Mouse (Mus musculus) liver, embryonic 11.5 days (tissue): ENCODE data around the gene Cbln3. TPM values are rescaled to one million over a fixed set of nuclear protein-coding genes. Genes with fewer than 3 reads are reported as not detected.

Experiments
- polyA plus RNA-seq: library from polyadenylated mRNA; unstranded; fragments of >200 nt; fragmentation: Nextera tagmentation; extraction: Ambion mirVana; gene quantifications from 2 replicates; pipeline ENCODE4 v1.2.1, GENCODE M21; 2014

The Cbln3 gene
- polyA plus RNA-seq, 1 experiment from 2014 or later = 0.47 TPM

Other genes with a start within 250 kb of the Cbln3 start
- 90.1 and 92.1 TPM in 2 replicates for gene Ipo4, start 248.4 kb downstream of the Cbln3 start, polyA plus RNA-seq
- 2.7 and 2.8 TPM in 2 replicates for gene Gm49378, start 246.5 kb downstream of the Cbln3 start, polyA plus RNA-seq
- 79.8 and 83.8 TPM in 2 replicates for gene Tm9sf1, start 240.6 kb downstream of the Cbln3 start, polyA plus RNA-seq
- gene Tssk4, start 234.2 kb downstream of the Cbln3 start, polyA plus RNA-seq = 0.47 and 0.49 TPM in 2 replicates
- gene Mdp1, start 223.9 kb downstream of the Cbln3 start, polyA plus RNA-seq = 40.2 and 43.8 TPM in 2 replicates
- gene Gmpr2, start 212.5 kb downstream of the Cbln3 start, polyA plus RNA-seq = 54.9 and 58.0 TPM in 2 replicates
- gene Nedd8, start 212.3 kb downstream of the Cbln3 start, polyA plus RNA-seq = 489 and 507 TPM in 2 replicates
- 42.3 and 44.9 TPM in 2 replicates for gene Tinf2, start 202.6 kb downstream of the Cbln3 start, polyA plus RNA-seq
- gene Tgm1, start 170.5 kb downstream of the Cbln3 start, polyA plus RNA-seq = 3.0 and 3.3 TPM in 2 replicates
- gene Rabggta, start 162.1 kb downstream of the Cbln3 start, polyA plus RNA-seq = 22.8 and 24.0 TPM in 2 replicates
- 48.8 and 53.9 TPM in 2 replicates for gene Dhrs1, start 138.7 kb downstream of the Cbln3 start, polyA plus RNA-seq
- gene Nop9, start 138.7 kb downstream of the Cbln3 start, polyA plus RNA-seq = 70.6 and 76.1 TPM in 2 replicates
- 8.9 and 9.1 TPM in 2 replicates for gene Cideb, start 125.9 kb downstream of the Cbln3 start, polyA plus RNA-seq
- gene Ltb4r2, start 123.0 kb downstream of the Cbln3 start, polyA plus RNA-seq = 1.5 and 1.8 TPM in 2 replicates
- gene Ltb4r1, start 118.4 kb downstream of the Cbln3 start, polyA plus RNA-seq = 1.6 and 1.9 TPM in 2 replicates
- 3.9 and 4.8 TPM in 2 replicates for gene Adcy4, start 100.3 kb downstream of the Cbln3 start, polyA plus RNA-seq
- gene Ripk3, start 95.5 kb downstream of the Cbln3 start, polyA plus RNA-seq = 51.6 and 52.1 TPM in 2 replicates
- 15.1 and 15.3 TPM in 2 replicates for gene Nfatc4, start 61.2 kb downstream of the Cbln3 start, polyA plus RNA-seq
- gene Nynrin, start 30.4 kb downstream of the Cbln3 start, polyA plus RNA-seq = 12.0 and 12.2 TPM in 2 replicates
- 12.6 and 14.6 TPM in 2 replicates for gene Khnyn, start 555 bp upstream of the Cbln3 start, polyA plus RNA-seq
- 24.3 and 30.5 TPM in 2 replicates for gene Sdr39u1, start 15.9 kb upstream of the Cbln3 start, polyA plus RNA-seq
- gene Cma1, start 60.3 kb upstream of the Cbln3 start, polyA plus RNA-seq = not detected in 2 replicates
- gene Cma2, start 66.6 kb upstream of the Cbln3 start, polyA plus RNA-seq = not detected in 2 replicates
- gene Mcpt1, start 133.6 kb upstream of the Cbln3 start, polyA plus RNA-seq = not detected in 2 replicates
- gene Mcpt9, start 146.1 kb upstream of the Cbln3 start, polyA plus RNA-seq = not detected in 2 replicates
- not detected in 2 replicates for gene Mcpt2, start 157.6 kb upstream of the Cbln3 start, polyA plus RNA-seq
- gene Mcpt4, start 177.9 kb upstream of the Cbln3 start, polyA plus RNA-seq = not detected in 2 replicates
- not detected in 2 replicates for gene Mcpt8, start 200.9 kb upstream of the Cbln3 start, polyA plus RNA-seq
- gene Ctsg, start 218.2 kb upstream of the Cbln3 start, polyA plus RNA-seq = 0.36 and 1.3 TPM in 2 replicates
- gene Gzme, start 236.2 kb upstream of the Cbln3 start, polyA plus RNA-seq = not detected in 2 replicates
- not detected in 2 replicates for gene Gzmd, start 248.2 kb upstream of the Cbln3 start, polyA plus RNA-seq